Mouse (Mus musculus) cortical plate, adult 2 months (tissue): Measurements from ENCODE around the gene Pls3.

ENCODE experiments used
- CTCF ChIP-seq: fragments of 200-500 bp; IDR thresholded peaks from 2 replicates; pipeline ENCODE4 v1.5.1; 2011; ENCODE audit warnings: mild to moderate bottlenecking, control low read depth, low read length; ENCODE audit not compliant: insufficient read depth; ENCODE audit errors: extremely low read depth
- POLR2A ChIP-seq: fragments of 200-500 bp; IDR thresholded peaks from 2 replicates; pipeline ENCODE4 v1.6.1; 2011; ENCODE audit warnings: mild to moderate bottlenecking, low read length, control low read depth; ENCODE audit not compliant: insufficient read depth; ENCODE audit errors: extremely low read depth

- no peak for TF ChIP-seq POLR2A
- TF ChIP-seq CTCF = no peak
Observed at GRCm38 (mm10) chrX:75873253-75873652, 1.7 kb downstream of the Pls3 start.
